Mouse (Mus musculus) c-Kit-positive CD71-positive TER-119-negative erythroid progenitor cells, embryonic 14.5 days (primary cell): ENCODE data around the gene Fkbp2.
A peak's percentile ranks its signal among the peaks of the same experiment; 100 is the strongest.
"Not testable (repeated sequence)": the region's sequence is repeated elsewhere in the genome, so short reads cannot be mapped to it uniquely, and the experiment has no call there.

Experiments
- DNase-seq: peaks from one replicate; pipeline ENCODE4 v3.0.0-alpha.2; 2013; ENCODE audit warnings: low read depth

Fkbp2 gene

GRCm38 (mm10) chr19:6991166-6991565, 10.9 kb upstream of the Fkbp2 start:
- not testable (repeated sequence) for DNase-seq

GRCm38 (mm10) chr19:6990712-6991111, 10.4 kb upstream of the Fkbp2 start:
- DNase-seq: no peak

GRCm38 (mm10) chr19:6989251-6989650, 8.9 kb upstream of the Fkbp2 start:
- DNase-seq: no peak

GRCm38 (mm10) chr19:6987904-6988285, 7.6 kb upstream of the Fkbp2 start:
- no peak for DNase-seq

GRCm38 (mm10) chr19:6987061-6987903, 7.0 kb upstream of the Fkbp2 start, which contains the start of gene Vegfb:
Gene Vegfb, minus strand, starts transcription at chr19:6987651.
- no peak for DNase-seq

GRCm38 (mm10) chr19:6985951-6986708, 5.8 kb upstream of the Fkbp2 start:
- no peak for DNase-seq

GRCm38 (mm10) chr19:6985300-6985699, 5.0 kb upstream of the Fkbp2 start:
- DNase-seq: no peak

GRCm38 (mm10) chr19:6983621-6984020, 3.3 kb upstream of the Fkbp2 start:
- no peak for DNase-seq

- no peak for DNase-seq
Measured at GRCm38 (mm10) chr19:6981465-6981864, 1.2 kb upstream of the Fkbp2 start.

GRCm38 (mm10) chr19:6979486-6980380, 568 bp downstream of the Fkbp2 start:
- peak; percentile 99 for DNase-seq

- DNase-seq: peak; percentile 80
Measured at GRCm38 (mm10) chr19:6979001-6979479, 1.3 kb downstream of the Fkbp2 start.

- no peak for DNase-seq
Measured at GRCm38 (mm10) chr19:6978639-6978974, 1.7 kb downstream of the Fkbp2 start.

- no peak for DNase-seq
Measured at GRCm38 (mm10) chr19:6977759-6978638, 2.3 kb downstream of the Fkbp2 start.

GRCm38 (mm10) chr19:6975537-6976521, 4.5 kb downstream of the Fkbp2 start, which contains the start of gene Plcb3:
Gene Plcb3, minus strand, starts transcription at chr19:6976470.
- no peak for DNase-seq

GRCm38 (mm10) chr19:6974211-6975205, 5.8 kb downstream of the Fkbp2 start, which contains the start of gene Ppp1r14b:
Gene Ppp1r14b, plus strand, starts transcription at chr19:6974968.
- peak; percentile 91 for DNase-seq

GRCm38 (mm10) chr19:6973581-6974190, 6.6 kb downstream of the Fkbp2 start:
- no peak for DNase-seq

GRCm38 (mm10) chr19:6972247-6972917, 7.9 kb downstream of the Fkbp2 start:
- no peak for DNase-seq
